Mouse (Mus musculus) heart, postnatal 0 days (tissue): ENCODE results near the gene Pabpn1l. TPM values are rescaled to one million over a fixed set of nuclear protein-coding genes. Genes with fewer than 3 reads are reported as not detected.
"Not testable (repeated sequence)": the region's sequence is repeated elsewhere in the genome, so short reads cannot be mapped to it uniquely, and the experiment has no call there.

ENCODE experiments used
- ATAC-seq: fragments of 200-750 bp; cut with Nextera tagmentation; 2 replicates; pipeline ENCODE4 v1.8.0; 2017; ENCODE audit warnings: low read depth, moderate number of reproducible peaks, moderate library complexity; ENCODE audit not compliant: insufficient read depth
- DNase-seq: peaks from one replicate; pipeline ENCODE4 v3.0.0-alpha.2; 2016; ENCODE audit warnings: low spot score
- H3K27ac ChIP-seq: fragments of 300-500 bp; sonication (generic); 2 replicates; pipeline ENCODE4 v1.5.1; 2014; ENCODE audit warnings: low read depth, mild to moderate bottlenecking
- H3K27me3 ChIP-seq: fragments of 300-500 bp; sonication (generic); 2 replicates; pipeline ENCODE4 v1.6.1; 2014; ENCODE audit warnings: low read length, mixed read lengths; ENCODE audit not compliant: control insufficient read depth, insufficient read depth
- H3K36me3 ChIP-seq: fragments of 300-500 bp; sonication (generic); replicated peaks from 2 replicates; pipeline ENCODE4 v1.6.1; 2014; ENCODE audit warnings: low read length, mixed read lengths; ENCODE audit not compliant: control insufficient read depth, insufficient read depth
- H3K4me1 ChIP-seq: fragments of 300-500 bp; sonication (generic); 2 replicates; pipeline ENCODE4 v1.6.1; 2014; ENCODE audit warnings: antibody characterized with exemption; ENCODE audit not compliant: control insufficient read depth, insufficient read depth
- H3K4me2 ChIP-seq: fragments of 300-500 bp; sonication (generic); 2 replicates; pipeline ENCODE4 v1.6.1; 2014; ENCODE audit warnings: low read depth, mild to moderate bottlenecking, low read length, moderate library complexity
- H3K4me3 ChIP-seq: fragments of 300-500 bp; sonication (generic); 2 replicates; pipeline ENCODE4 v1.5.1; 2014; ENCODE audit warnings: low read depth, low read length
- H3K9ac ChIP-seq: fragments of 300-500 bp; sonication (generic); replicated peaks from 2 replicates; pipeline ENCODE4 v1.6.1; 2014; ENCODE audit warnings: low read depth, low read length, mixed read lengths
- H3K9me3 ChIP-seq: fragments of 300-500 bp; sonication (generic); replicated peaks from 2 replicates; pipeline ENCODE4 v1.6.1; 2016; ENCODE audit warnings: low read length; ENCODE audit not compliant: control insufficient read depth
- CTCF ChIP-seq: IDR thresholded peaks from 2 replicates; pipeline ENCODE4 v1.5.1; 2016; ENCODE audit warnings: antibody characterized with exemption, control low read depth, low read depth
- EP300 ChIP-seq: IDR thresholded peaks from 2 replicates; pipeline ENCODE4 v1.6.1; 2016; ENCODE audit warnings: antibody characterized with exemption, low read depth
- WGBS: fragments of 180-500 bp; shearing (Covaris S2); extraction: QIAGEN DNeasy Blood & Tissue Kit; methylation state at CpG from one replicate; pipeline ENCODE4 v1.1.7; 2014; 5-methylcytosine and 5-hydroxymethylcytosine counted together
- polyA plus RNA-seq: library from polyadenylated mRNA; unstranded; fragments of >200 nt; fragmentation: Nextera tagmentation; extraction: Ambion mirVana; gene quantifications from 2 replicates; pipeline ENCODE4 v1.2.1, GENCODE M21; 2015
- total RNA-seq: library from RNA; depleted of rRNA; stranded (reverse); fragments of >200 nt; gene quantifications from 2 replicates; pipeline ENCODE4 v1.2.3, GENCODE M21; 2014; ENCODE audit warnings: low replicate concordance

Pabpn1l gene
- total and polyA plus RNA-seq, 2 experiments from 2014 or later = not detected

- no peak for DNase-seq
- WGBS = 91% methylated on average over 14 of the region's 14 CpGs
Observed at GRCm38 (mm10) chr8:122633205-122633604, 10.7 kb upstream of the Pabpn1l start.

GRCm38 (mm10) chr8:122632134-122632533 lies 9.6 kb upstream of the Pabpn1l start:
- not testable (repeated sequence) for H3K4me2 ChIP-seq, ATAC-seq, H3K4me1 ChIP-seq, H3K27me3 ChIP-seq, H3K27ac ChIP-seq, DNase-seq, H3K4me3 ChIP-seq, H3K9me3 ChIP-seq, H3K9ac ChIP-seq
- peaks cover 34% of the 10 kb centered on the region for H3K36me3 ChIP-seq
- 87% methylated on average over 3 of the region's 3 CpGs for whole genome bisulfite sequencing

More at GRCm38 (mm10) chr8:122633205-122633604, 10.7 kb upstream of the Pabpn1l start:
- TF ChIP-seq CTCF (no peak), EP300 (no peak)
- H3K9me3 ChIP-seq = no peaks in the 10 kb centered on the region
- H3K9ac ChIP-seq = no peak overlapping the region
- no peaks in the 10 kb centered on the region for H3K27me3 ChIP-seq
- no peak overlapping the region for H3K27ac ChIP-seq
- ATAC-seq = no peak
- no peak overlapping the region for H3K4me3 ChIP-seq
- peaks cover 41% of the 10 kb centered on the region for H3K36me3 ChIP-seq
- peaks cover 13% of the 10 kb centered on the region; the same call in 1 of the 2 replicates for H3K4me1 ChIP-seq
- H3K4me2 ChIP-seq = no peak overlapping the region

- DNase-seq (no peak), ATAC-seq (no peak; the same call in 1 of the 2 replicates)
- WGBS = 46% methylated on average over 22 of the region's 22 CpGs
- peaks cover 31% of the 10 kb centered on the region for H3K36me3 ChIP-seq
- H3K27me3 ChIP-seq = 0 out of 2 replicates have a peak, but pooled peaks cover 4% of the 10 kb centered on the region
- peak overlapping the region; percentile 9; the same call in 1 of the 2 replicates for H3K4me3 ChIP-seq
- no peaks in the 10 kb centered on the region for H3K4me1 ChIP-seq
- H3K9me3 ChIP-seq = no peaks in the 10 kb centered on the region
- no peak overlapping the region for H3K27ac ChIP-seq
- H3K4me2 ChIP-seq = peak overlapping the region; percentile 42
- no peak overlapping the region for H3K9ac ChIP-seq
- TF ChIP-seq CTCF = no peak
Observed at GRCm38 (mm10) chr8:122630696-122631095, 8.2 kb upstream of the Pabpn1l start.

- no peak for DNase-seq
- no peak for ATAC-seq
- Histone ChIP-seq H3K36me3 (peaks cover 19% of the 10 kb centered on the region), H3K27me3 (0 out of 2 replicates have a peak, but pooled peaks cover 4% of the 10 kb centered on the region), H3K9me3 (no peaks in the 10 kb centered on the region), H3K27ac (no peak overlapping the region), H3K9ac (no peak overlapping the region), H3K4me1 (no peaks in the 10 kb centered on the region), H3K4me3 (no peak overlapping the region), H3K4me2 (no peak overlapping the region)
- TF ChIP-seq CTCF = no peak
- TF ChIP-seq EP300 = no peak
- 63% methylated on average over 10 of the region's 10 CpGs for WGBS
Observed at GRCm38 (mm10) chr8:122629388-122629787, 6.8 kb upstream of the Pabpn1l start.

GRCm38 (mm10) chr8:122626896-122627295 lies 4.4 kb upstream of the Pabpn1l start:
- TF ChIP-seq EP300 = no peak
- TF ChIP-seq CTCF = no peak
- Histone ChIP-seq H3K4me1 (no peaks in the 10 kb centered on the region), H3K36me3 (peaks cover 7% of the 10 kb centered on the region; the same call in 1 of the 2 replicates), H3K4me2 (no peak overlapping the region), H3K27ac (no peak overlapping the region), H3K9me3 (no peaks in the 10 kb centered on the region), H3K27me3 (0 out of 2 replicates have a peak, but pooled peaks cover 4% of the 10 kb centered on the region), H3K4me3 (no peak overlapping the region), H3K9ac (no peak overlapping the region)
- no peak for DNase-seq
- no peak for ATAC-seq
- 77% methylated on average over 2 of the region's 2 CpGs for WGBS

GRCm38 (mm10) chr8:122625811-122626210 lies 3.3 kb upstream of the Pabpn1l start:
- H3K4me2 ChIP-seq = no peak overlapping the region
- no peaks in the 10 kb centered on the region for H3K9me3 ChIP-seq
- 73% methylated on average over 9 of the region's 9 CpGs for WGBS
- no peaks in the 10 kb centered on the region for H3K4me1 ChIP-seq
- no peak for DNase-seq
- H3K27ac ChIP-seq = no peak overlapping the region
- H3K4me3 ChIP-seq = no peak overlapping the region
- peaks cover 4% of the 10 kb centered on the region; the same call in 1 of the 2 replicates for H3K36me3 ChIP-seq
- TF ChIP-seq CTCF = no peak
- no peak for TF ChIP-seq EP300
- no peak for ATAC-seq
- 0 out of 2 replicates have a peak, but pooled peaks cover 4% of the 10 kb centered on the region for H3K27me3 ChIP-seq
- H3K9ac ChIP-seq = no peak overlapping the region
